Mouse (Mus musculus) CH12.LX (cell line): ENCODE results near the gene Gria4.

Source experiments
- CTCF ChIP-seq, 2 experiments: IDR thresholded peaks in 1 of 2; conservative IDR thresholded peaks in 1 of 2; 2 replicates each; pipeline ENCODE4 v1.5.1; 2011 to 2012; ENCODE audit warnings: low read depth in 2 of 2, low read length in 2 of 2, improper control_type of control experiment in 1 of 2, inconsistent platforms in 1 of 2, mild to moderate bottlenecking in 1 of 2, moderate library complexity in 1 of 2
- EP300 ChIP-seq: IDR thresholded peaks from 2 replicates; pipeline ENCODE4 v1.6.1; 2011; ENCODE audit warnings: low read length, improper control_type of control experiment
- ETS1 ChIP-seq: conservative IDR thresholded peaks from 2 replicates; pipeline ENCODE4 v1.6.1; 2012; ENCODE audit warnings: low read depth, mild to moderate bottlenecking, inconsistent platforms, low read length, improper control_type of control experiment, moderate library complexity
- GABPA ChIP-seq: IDR thresholded peaks from 2 replicates; pipeline ENCODE4 v1.6.1; 2012; ENCODE audit warnings: low read depth, low read length, improper control_type of control experiment, inconsistent platforms; ENCODE audit not compliant: insufficient replicate concordance
- POLR2A ChIP-seq: IDR thresholded peaks from 2 replicates; pipeline ENCODE4 v1.6.1; 2011; ENCODE audit warnings: low read depth, mild to moderate bottlenecking, improper control_type of control experiment, low read length
- POLR2AphosphoS2 ChIP-seq: IDR thresholded peaks from 2 replicates; pipeline ENCODE4 v1.6.1; 2011; ENCODE audit warnings: low read depth, low read length, improper control_type of control experiment
- ZNF384 ChIP-seq: IDR thresholded peaks from 2 replicates; pipeline ENCODE4 v1.6.1; 2012; ENCODE audit warnings: low read depth, low read length, improper control_type of control experiment, inconsistent platforms

- no peak for TF ChIP-seq CTCF (conservative IDR thresholded peaks at IDR 0.05 in 1 of 2, IDR thresholded peaks at IDR 0.05 in 1 of 2; ENCODE audit: low read depth in 2 of 2, low read length in 2 of 2)
- TF ChIP-seq ETS1, result no peak
- no peak for TF ChIP-seq GABPA
- no peak for TF ChIP-seq ZNF384
- peak; percentile 25; the same call in 1 of the 2 replicates for TF ChIP-seq EP300
- TF ChIP-seq POLR2AphosphoS2, result no peak
- peak; percentile 72; the same call in 1 of the 2 replicates for TF ChIP-seq POLR2A
Observed at GRCm38 (mm10) chr9:4375828-4376639, 420.0 kb downstream of the Gria4 start, which contains the start of gene Msantd4.
